Mouse (Mus musculus) bone marrow, adult 2 months (tissue): ENCODE results near the gene Kif27. TPM values are rescaled to one million over a fixed set of nuclear protein-coding genes. Genes with fewer than 3 reads are reported as not detected.

ENCODE experiments used
- H3K27ac ChIP-seq: fragments of 200-500 bp; 2 replicates; pipeline ENCODE4 v1.5.1; 2012; ENCODE audit warnings: low read depth, mild to moderate bottlenecking, control low read depth, inconsistent platforms, low read length; ENCODE audit not compliant: control insufficient read depth, poor library complexity, insufficient read depth
- H3K4me1 ChIP-seq: fragments of 200-500 bp; 2 replicates; pipeline ENCODE4 v1.6.1; 2011; ENCODE audit warnings: low read length; ENCODE audit not compliant: control insufficient read depth, insufficient read depth
- H3K4me3 ChIP-seq: fragments of 200-500 bp; replicated peaks from 2 replicates; pipeline ENCODE3; 2011; ENCODE audit warnings: mild to moderate bottlenecking, low read depth, low read length, control low read depth; ENCODE audit not compliant: control insufficient read depth
- CTCF ChIP-seq: fragments of 200-500 bp; IDR thresholded peaks from 2 replicates; pipeline ENCODE4 v1.5.1; 2011; ENCODE audit warnings: low read length, control low read depth; ENCODE audit not compliant: control insufficient read depth, insufficient read depth
- POLR2A ChIP-seq: fragments of 200-500 bp; IDR thresholded peaks from 2 replicates; pipeline ENCODE4 v1.6.1; 2011; ENCODE audit warnings: low read depth, mild to moderate bottlenecking, control low read depth, low read length, borderline replicate concordance; ENCODE audit not compliant: control insufficient read depth
- WGBS: fragments of 180-500 bp; shearing (Covaris S2); methylation state at CpG from one replicate; pipeline ENCODE4 v1.1.7; 2018; 5-methylcytosine and 5-hydroxymethylcytosine counted together
- polyA plus RNA-seq: library from polyadenylated mRNA; stranded (reverse); fragments of >200 nt; gene quantifications from 2 replicates; pipeline ENCODE4 v1.2.4, GENCODE M21; 2011; ENCODE audit warnings: low replicate concordance; ENCODE audit not compliant: missing spikeins, insufficient read depth, insufficient read length

The Kif27 gene
- polyA plus RNA-seq, 1 experiment, result not detected

DNA sequence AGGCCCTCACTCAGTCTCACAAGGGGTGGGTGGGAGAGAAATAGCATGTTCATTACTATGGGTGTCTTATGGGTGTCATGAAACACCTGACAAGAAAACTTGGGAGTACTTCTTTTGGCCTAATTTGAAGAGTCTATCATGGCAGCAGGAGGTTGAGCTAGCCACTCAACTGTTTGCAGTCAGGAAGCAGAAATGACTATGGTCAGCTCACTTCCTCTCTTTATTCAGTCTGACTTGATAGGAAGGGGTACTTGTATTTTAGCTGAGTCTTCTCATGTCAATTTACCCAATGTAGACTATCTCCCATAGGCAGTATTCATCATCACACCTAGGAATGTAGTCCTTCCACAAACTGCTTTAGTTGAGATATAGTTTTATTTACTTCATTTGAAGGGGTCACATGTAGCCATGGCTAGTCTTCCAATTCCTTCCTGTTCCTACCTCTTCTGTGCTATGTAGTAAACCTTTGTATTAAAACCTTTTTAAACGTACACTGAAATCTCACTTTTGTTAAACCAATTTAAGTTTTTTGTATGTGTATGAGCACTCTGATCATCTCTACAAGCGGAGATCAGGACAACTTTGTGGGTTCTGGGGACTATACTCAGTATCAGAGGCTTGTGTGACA is 30.5 kb upstream of the Kif27 start:
- no peak for TF ChIP-seq POLR2A
- Histone ChIP-seq H3K27ac (no peak overlapping the region), H3K4me1 (peaks cover 2% of the 10 kb centered on the region), H3K4me3 (no peak overlapping the region)
- WGBS, result 67% methylated on average over 2 of the region's 2 CpGs

- TF ChIP-seq CTCF, result no peak
- TF ChIP-seq POLR2A, result no peak
- no peak overlapping the region for H3K4me3 ChIP-seq
- H3K4me1 ChIP-seq, result peaks cover 2% of the 10 kb centered on the region
- no peak overlapping the region for H3K27ac ChIP-seq
- 47% methylated on average over 3 of the region's 3 CpGs for WGBS
Observed at GRCm38 (mm10) chr13:58388379-58388778, 29.5 kb upstream of the Kif27 start.

GRCm38 (mm10) chr13:58387948-58388347 is 29.0 kb upstream of the Kif27 start:
- Histone ChIP-seq H3K4me1 (peaks cover 2% of the 10 kb centered on the region), H3K4me3 (no peak overlapping the region), H3K27ac (no peak overlapping the region)
- TF ChIP-seq POLR2A, result no peak
- TF ChIP-seq CTCF, result peak; percentile 75
- WGBS, result 21% methylated on average over 7 of the region's 7 CpGs

- Histone ChIP-seq H3K4me1 (peaks cover 2% of the 10 kb centered on the region), H3K4me3 (peak overlapping the region; percentile 97), H3K27ac (no peak overlapping the region; the same call in 1 of the 2 replicates)
- WGBS, result 72% methylated on average over 7 of the region's 7 CpGs
- TF ChIP-seq CTCF, result no peak
- no peak for TF ChIP-seq POLR2A
Observed at GRCm38 (mm10) chr13:58385547-58385920, 26.6 kb upstream of the Kif27 start.

DNA sequence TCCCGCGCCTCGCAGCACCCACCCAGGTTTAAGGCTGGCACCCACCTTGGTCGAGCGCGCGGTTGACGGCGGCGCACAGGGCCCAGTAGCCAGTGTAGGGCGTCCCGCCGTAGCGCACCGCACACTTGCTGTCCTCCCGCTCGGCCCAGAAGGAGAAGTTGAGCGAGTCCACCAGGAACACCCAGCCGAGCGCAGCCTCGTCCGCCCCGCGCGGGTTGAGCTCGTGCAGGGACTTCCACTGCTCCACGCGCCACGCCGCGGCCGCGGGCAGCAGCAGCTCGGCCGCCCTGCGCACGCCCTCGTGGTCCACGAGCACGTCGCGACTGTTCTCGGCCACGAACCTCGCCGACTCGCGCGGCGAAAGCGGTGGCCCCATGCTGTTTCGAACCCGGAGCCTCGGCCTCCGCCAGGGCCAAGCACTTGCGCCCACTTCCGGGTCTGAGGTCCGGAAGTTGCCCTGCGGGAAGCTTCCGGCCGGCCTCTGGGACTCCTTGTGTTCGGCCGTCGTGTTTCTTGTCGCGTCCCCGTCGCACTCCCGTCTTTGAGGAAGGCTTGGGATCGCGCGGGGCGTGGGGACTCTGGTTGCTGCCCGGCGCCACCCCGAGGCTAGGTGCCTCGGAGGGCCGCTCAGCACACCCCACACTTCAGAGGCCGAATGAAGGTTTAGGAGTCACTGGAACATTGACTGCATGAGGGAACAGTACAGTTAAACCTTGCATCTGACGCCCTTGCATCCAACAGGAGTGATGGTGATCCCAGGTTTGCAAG is 26.0 kb upstream of the Kif27 start, which contains the start of gene 2210016F16Rik:
TSS of gene 2210016F16Rik (minus strand) at position 447 of the 768 bp plus-strand sequence.
- H3K27ac ChIP-seq, result peak within 1 kb of the TSS; percentile 82
- peak within 1 kb of the TSS; percentile 97 for H3K4me3 ChIP-seq
- TF ChIP-seq POLR2A (no peak; the same call in 1 of the 2 replicates), CTCF (no peak)
- 1% methylated on average over 80 of the region's 80 CpGs for WGBS
- H3K4me1 ChIP-seq, result peaks cover 2% of the 10 kb centered on the region

- no peak overlapping the region for H3K27ac ChIP-seq
- H3K4me1 ChIP-seq, result peaks cover 2% of the 10 kb centered on the region
- WGBS, result 36% methylated on average over 11 of the region's 11 CpGs
- TF ChIP-seq CTCF (no peak), POLR2A (no peak)
- H3K4me3 ChIP-seq, result peak overlapping the region; percentile 97
Observed at GRCm38 (mm10) chr13:58384371-58384770, 25.4 kb upstream of the Kif27 start.

- WGBS, result 61% methylated on average over 2 of the region's 2 CpGs
- H3K4me1 ChIP-seq, result no peaks in the 10 kb centered on the region
- no peak overlapping the region for H3K27ac ChIP-seq
- H3K4me3 ChIP-seq, result no peak overlapping the region
- TF ChIP-seq POLR2A, result no peak
Observed at GRCm38 (mm10) chr13:58373153-58373470, 14.2 kb upstream of the Kif27 start.

GRCm38 (mm10) chr13:58372278-58373152 is 13.6 kb upstream of the Kif27 start:
- 68% methylated on average over 5 of the region's 5 CpGs for WGBS
- Histone ChIP-seq H3K4me3 (no peak overlapping the region), H3K27ac (no peak overlapping the region), H3K4me1 (no peaks in the 10 kb centered on the region)
- TF ChIP-seq POLR2A, result no peak
- TF ChIP-seq CTCF, result no peak
